Mouse (Mus musculus) cerebellum, adult 9-10 months (tissue): ENCODE results near the gene Ddx10.
A peak's percentile ranks its signal among the peaks of the same experiment; 100 is the strongest.

ENCODE experiments used
- DNase-seq: peaks from one replicate; pipeline ENCODE4 v3.0.0; 2022

Ddx10 gene

DNA sequence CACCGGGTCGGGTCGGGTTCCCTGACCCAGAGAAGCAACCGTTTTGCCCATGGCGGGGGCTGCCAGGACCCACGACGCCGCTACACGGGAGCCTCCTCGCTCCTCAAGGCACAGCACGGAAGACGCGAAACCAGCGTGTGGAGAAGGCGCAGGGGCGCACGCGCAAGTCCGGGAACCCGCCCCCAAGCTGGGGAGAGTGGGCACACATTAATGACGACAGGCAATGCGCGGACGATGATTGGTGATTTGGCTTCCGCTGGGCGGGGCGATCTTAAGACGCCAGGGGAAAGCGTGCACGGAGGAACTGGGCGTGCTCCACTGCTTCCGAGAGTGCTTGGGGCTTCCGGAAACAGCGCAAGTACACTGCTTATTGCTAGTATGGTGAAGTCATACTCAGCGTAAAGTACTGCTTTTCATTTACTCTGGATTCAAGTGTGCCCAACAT, at the start of gene Ddx10:
Gene Ddx10 (minus strand): TSS at position 101 of the 445 bp plus-strand sequence.
- DNase-seq, result peak; percentile 98

DNA sequence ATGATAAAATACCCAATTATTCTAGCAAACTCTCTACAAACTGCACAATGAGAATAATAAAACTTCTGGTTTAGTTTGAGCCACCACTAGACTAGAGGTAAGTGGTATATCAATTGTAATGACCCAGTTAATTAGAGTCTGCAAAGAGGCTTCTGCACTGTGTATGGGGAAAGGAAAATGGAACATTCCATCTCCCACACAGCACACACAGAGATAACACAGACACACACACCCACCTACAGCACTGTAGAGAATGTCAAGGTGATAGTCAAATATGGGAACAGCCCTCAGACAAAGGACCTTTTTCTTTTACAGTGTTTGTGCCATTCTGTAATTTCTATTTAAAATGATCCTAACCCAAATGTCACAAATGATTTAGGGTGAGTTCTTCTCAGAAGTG, 45.0 kb upstream of the Ddx10 start:
- DNase-seq, result no peak

DNA sequence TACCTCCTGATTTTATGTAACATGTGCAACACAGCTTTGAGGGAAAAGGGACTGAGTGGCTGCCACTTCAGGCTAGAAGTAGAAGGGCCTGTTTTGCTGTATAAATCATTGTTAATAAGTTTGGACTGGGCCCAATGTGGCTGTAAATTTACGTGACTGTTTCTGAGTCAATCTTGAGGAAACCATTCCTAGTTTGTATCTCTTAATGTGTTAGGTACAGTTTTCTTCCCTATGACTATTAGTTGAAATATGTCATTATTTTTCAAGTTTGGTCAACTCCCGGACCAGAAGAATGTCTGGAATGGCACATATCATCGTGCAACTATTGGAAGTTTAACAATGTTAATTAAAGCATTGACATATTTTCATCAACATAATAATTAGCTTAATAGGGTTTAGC, 42.2 kb upstream of the Ddx10 start:
- DNase-seq, result no peak

DNA sequence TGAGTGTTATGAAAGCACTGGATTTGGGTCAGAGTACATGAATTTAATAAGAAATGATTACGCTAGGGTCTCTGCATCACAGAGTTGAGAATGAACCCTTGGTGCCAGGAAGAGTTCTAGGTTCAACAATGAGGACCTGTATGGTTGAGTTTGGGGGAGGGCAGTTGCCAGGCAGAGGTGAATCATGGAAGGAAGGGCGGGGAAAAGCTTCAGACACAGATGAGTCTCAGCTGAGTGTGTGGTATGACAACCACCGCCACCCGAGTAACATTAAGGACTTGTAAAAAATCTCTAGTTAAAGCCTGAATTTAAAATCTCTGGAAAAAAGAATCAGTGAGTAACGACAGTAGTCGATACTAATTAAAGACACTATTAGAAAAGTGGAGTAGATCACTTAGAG, 38.9 kb upstream of the Ddx10 start:
- DNase-seq, result no peak

DNA sequence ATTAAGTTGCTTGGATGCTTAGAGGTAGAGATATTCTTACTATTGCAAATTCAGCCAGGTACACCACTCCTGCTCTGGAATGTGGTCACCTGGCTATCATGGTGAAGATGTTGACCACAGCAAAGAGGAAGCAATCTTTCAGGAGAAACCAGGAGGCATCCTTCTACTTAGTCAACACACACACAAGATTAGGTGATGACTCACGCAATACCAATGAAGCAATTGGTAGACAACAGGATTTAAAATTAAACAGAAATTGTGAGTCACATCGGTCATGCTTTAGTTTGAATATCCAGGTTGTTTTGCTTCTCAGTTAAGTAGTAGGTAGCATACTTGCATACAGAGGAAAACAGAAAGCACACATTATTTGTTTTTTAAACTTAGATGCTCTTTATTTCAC, 31.1 kb upstream of the Ddx10 start:
- no peak for DNase-seq

DNA sequence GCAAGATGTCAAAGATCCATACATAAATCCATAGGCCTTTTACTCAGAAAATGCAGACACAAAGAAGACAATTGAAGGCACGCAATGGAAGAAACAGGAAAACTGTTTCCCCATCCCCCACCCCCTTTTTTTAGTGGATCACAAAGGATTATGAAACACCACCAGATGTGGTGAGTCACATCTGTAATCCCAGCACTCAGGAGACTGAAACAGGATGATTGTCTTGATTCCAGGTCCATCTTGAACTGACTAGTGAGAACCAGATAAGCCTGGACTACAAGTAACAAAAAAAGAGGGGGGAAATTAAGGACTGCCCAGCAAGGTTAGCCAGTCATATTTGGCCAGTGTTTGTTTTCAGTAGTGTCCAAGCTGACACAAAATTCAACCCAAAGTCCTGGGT, 28.5 kb upstream of the Ddx10 start:
- DNase-seq, result no peak

DNA sequence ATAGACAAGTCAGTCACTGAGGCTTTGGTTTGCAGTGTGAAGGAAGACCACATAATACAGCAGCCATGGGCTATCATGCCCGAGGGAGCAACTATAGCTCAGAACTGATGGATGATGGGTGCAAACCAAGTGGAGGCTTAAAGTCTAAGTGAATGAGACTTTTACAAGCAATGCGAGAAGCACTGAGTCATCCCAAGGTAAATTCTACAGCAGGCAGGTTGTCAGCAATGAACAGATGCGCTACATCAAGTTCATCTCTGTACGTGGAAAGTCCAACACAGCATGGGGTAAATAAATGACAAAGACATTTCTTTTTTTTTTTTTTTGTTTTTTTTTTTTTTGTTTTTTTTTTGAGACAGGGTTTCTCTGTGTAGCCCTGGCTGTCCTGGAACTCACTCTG, 24.9 kb upstream of the Ddx10 start:
- DNase-seq, result no peak

DNA sequence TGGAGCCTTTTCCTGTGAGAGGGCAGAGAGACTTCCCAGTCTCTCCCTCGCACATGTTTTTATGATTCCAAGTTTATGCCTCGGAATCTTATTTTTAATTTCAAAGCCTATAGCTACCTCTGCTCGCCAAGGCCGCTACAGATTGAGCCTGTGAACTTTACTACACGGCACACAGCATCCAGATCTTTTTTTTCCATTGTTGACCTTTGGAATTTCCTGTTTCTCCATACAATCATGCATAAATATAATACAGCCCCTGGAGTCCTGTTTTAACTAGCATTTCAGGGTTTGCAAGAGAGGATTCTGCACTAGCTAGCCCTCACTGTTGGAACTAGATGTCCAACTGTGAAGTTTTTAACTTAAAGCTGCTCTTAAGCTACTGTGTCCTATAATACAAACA, 24.4 kb upstream of the Ddx10 start:
- no peak for DNase-seq

DNA sequence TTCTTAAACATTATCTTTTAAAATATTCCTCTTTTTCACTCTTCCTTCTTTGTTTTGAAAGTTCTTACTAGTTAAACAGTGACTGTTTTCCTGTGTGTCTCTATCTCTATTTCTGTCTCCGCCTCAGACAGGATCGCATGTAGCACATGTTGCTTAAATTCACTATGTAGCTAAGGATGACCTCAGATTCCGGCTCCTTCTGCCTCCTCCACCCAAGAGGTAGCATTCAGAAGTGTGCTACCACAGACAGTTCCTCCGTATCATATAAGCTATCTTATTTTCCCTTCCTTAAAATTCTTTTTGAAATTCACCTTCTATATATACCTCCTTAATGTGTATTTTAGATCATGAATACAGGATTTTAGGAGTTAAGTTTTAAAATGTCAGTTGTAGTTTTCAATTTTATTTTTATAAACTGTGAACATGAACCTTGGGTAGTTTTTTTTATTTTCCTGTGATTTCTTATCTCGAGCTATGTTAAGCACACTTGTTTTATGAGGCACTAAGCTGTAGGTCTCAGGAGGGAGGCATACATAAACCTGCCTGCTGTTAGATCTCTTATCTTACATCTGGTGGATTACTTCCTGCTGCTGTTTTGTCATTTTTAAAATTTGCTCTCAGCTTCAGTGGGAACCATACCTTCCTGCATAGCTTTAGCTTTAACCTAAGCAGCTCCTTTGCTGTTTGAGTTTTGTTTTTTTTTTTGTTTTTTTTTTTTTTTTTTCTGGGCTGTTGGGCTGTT, 23.6 kb upstream of the Ddx10 start:
- no peak for DNase-seq

DNA sequence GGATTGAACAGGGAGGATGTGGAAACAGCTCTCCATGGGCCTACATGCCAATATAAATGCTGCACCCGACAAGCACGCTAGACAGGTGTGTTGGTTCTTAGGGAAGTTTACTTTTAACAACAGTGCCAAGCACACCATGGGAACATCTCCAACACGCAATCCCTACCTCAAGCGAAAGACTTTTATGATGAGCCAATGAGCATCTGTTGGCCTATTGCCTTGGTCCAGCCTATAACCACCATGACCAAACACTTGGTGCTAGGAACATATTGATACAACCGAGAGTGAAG, 21.6 kb upstream of the Ddx10 start:
- no peak for DNase-seq

DNA sequence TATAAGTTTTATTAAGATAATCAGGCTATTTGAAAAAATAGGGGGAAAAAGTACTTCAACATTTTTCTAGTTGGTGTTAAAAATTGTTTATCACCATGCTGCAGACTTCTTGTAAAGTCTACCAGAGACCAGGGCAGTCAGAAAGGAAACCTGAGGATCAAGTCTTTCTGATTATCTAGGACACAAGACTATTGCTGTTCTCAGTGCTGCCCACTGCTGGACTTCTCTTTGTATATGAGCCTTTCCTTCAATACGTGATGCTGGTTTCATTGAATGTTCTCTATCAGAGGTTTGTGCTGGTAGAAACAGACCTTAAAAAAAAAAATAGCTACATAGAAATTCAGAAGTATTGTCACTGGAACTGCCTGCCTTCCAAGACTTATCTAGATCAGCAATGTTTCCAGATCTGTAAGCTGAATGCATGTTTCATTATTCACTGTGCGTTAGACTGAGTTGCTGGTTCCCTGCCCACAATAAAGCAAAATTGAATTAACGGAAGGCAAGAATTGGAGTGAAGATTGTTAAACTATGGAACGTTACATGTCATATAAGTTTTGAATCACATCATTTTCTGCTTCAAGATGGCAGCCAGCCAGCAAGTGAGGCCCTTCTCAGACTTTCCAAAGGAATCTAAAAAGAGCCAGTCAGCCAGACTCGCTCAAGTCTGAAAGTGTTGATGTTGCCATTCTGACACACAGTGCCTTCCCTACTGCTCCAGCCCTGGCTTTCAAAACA, 21.0 kb upstream of the Ddx10 start:
- peak; percentile 62 for DNase-seq

DNA sequence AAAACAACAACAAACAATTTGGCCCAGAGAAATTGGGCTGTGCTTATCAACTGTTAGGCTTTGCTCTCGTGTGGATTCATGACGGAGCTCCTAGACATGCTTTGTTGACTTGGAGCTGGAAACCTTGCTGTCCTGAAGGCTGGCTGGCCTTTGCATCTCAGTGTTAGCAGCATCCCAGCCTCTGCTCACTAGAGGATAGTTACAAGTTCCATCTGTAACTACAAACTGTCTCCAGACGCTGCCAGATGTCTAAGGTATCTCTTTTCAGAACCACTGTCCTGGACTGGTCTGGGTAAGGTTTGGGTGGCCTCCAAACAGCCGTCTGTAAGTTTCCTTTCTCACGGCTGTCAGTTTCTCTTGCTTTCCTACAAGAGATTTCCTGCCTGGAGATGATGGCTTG, 20.2 kb upstream of the Ddx10 start:
- no peak for DNase-seq

DNA sequence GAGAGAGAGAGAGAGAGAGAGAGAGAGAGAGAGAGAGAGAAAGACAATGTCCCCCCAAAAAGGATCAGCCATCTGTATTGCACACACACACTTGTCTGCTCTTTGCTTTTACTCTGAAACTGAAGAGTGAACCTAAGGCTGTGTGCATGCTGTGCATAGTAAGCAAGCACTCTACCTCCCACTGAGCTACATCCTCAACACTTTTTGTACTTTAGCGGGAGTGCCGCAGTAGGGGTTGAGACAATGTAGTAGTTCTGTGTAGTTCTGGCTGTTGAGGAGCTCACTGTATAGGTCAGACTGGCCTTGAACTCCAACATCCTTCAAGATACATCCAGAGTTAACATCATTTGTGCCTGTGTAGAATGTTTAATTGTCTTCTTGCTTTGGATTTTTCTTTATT, 17.7 kb upstream of the Ddx10 start:
- DNase-seq, result no peak

DNA sequence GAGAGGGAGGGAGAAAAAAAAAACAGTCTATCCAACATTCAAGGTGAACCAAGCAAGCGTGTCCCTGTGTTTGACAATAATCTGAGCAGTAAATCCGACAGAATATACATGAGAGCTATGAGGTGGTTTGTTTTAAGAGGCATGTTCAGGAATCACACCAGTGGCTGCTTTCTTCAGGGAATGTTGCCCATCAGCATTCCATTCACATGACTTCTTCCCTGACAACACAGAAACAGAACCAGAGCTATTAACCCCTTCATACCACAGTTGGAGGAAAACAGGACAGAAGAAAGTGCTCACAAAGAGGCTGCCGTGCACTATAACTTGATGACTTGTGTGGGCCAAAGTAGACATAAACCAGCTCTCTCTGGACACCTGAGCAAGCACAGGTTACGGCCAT, 16.5 kb upstream of the Ddx10 start:
- no peak for DNase-seq

DNA sequence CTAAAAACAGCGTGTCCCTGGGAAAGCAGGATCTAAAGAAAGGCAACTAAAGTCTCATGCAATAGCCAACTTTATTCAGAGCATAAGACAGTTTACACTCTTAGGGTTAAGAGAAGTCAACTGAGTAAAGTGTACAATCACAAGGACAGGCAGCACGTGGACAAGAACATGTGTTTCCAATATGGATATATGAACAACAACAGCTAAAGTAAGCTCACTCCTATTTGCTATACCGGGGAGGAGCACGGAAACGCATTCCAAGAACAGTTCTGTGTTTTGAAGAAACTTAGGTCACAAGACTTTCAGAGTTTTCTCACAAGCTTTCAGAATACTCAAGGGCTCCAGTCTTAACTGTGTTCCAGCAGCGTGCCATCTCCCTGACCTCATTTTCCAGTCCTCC, 10.3 kb upstream of the Ddx10 start:
- no peak for DNase-seq

DNA sequence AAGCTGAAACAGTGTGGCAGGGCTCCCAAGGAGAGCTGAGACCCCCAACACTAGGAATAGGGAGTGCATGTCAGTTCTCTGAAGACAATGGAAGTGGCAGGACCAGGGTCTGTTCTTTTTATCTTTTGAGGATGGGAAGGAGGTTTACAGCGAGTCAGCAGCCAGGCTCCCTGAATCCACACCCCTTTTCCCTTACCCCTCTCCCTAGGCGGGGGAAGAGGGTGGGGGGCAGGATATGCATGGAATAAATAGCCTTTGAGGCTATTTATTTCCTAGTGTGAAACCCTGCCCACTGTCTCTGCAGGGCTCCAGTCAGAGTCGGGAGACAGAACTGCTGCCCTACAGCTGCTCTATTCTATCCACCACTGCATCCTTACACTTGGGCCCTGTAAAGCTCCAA, 9.9 kb upstream of the Ddx10 start:
- DNase-seq, result no peak

DNA sequence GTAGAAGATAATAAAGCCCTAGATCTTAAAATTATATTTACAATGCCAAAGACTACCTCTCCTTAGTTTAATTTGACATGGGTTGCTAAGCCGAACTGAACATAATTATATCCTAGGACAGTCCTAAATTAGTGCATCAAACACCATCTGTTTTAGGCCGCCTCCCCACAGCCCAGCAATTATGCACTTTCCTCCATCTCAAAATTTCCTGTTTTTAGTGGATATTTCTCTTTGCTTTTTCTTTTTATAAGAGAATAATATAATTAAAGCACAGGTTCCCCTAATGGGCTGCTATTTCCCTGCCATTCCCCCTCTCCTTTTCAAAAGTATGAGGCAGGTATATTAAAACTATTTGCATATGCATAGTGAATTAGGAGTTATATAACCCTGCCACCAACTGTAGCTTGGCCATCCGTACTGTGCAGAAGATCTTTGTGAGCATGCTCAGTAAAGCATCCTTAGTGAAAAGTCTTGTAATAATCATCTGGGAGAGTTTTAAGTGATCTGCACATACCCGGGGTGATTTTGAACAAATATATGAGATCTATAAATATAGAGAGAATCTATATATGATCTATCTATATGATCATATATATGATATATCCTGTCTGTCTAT, 8.9 kb upstream of the Ddx10 start:
- DNase-seq, result peak; percentile 74

DNA sequence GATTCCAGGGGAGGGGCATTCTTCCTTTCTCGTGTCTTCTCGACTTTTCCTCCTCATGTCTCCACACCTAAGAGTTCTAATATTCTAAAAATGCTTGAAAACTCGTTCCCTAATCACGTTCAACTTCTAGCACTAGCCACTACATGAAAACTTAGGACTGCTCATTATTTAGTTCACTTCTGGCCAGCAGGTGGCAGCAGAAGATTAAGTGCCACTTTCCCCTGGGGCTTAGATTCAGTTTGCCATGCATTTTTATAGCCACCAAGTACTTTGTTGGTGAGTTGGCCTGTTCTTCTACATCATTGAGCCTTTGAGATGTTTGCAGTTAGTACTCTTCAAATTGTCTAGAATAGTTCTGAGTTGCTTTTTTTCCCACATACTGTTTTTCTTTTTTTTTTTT, 6.5 kb upstream of the Ddx10 start:
- peak; percentile 86 for DNase-seq

DNA sequence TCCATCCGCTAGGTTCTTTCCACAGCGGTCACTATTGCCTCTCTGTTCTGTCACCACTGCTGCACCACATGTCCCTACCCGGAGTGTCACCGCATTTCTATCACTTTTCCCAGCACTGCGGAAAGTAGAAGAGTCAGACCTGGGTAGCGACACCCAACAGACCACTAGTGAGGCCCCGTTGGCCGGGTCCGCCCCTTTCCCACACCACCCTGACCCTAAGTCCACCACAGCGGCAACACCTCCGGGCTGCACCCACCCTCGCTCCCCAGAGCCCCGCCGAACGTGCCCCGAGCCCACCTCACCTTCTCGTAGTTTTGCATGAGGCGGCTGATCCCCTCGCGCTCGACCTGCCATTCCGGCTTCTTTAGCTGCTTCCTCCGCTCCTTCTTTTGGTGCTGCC, 337 bp downstream of the Ddx10 start:
- no peak for DNase-seq

DNA sequence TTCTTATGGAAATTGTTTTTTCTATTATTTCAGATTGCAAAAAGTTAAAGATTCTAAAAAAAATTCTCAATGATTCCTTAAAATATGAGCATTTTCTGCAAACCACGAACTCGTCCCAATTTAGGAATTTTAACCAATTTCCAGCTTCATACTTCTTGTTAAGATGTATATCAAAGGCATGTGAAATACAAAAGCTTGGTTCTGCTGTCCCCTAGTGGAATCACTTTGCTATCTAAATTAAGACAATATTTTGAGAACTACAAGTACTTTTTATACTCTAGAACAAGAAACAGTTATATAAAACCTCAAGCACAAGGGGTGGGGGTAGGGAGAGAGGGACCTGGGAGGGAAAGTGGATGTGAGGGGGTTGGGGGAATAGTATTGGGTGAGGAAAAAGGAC, 29.7 kb downstream of the Ddx10 start:
- DNase-seq, result peak; percentile 21

DNA sequence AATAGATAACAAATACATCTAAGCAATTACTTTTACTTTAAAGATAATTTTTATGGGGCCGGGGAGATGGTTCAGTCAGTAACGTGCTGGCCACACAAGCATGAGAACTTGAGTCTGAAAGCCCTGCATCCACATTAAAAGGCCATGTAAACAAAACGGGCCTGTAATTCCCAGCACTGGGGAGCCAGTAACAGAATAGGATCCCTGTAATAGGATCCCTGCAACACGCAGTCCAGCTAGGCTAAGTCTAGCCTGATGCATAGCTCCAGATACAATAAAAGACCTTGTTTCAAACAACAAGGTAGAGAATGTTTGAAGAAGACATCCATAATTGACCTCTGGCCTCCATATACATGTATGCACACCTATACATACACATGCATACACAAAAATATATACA, 39.6 kb downstream of the Ddx10 start:
- no peak for DNase-seq

DNA sequence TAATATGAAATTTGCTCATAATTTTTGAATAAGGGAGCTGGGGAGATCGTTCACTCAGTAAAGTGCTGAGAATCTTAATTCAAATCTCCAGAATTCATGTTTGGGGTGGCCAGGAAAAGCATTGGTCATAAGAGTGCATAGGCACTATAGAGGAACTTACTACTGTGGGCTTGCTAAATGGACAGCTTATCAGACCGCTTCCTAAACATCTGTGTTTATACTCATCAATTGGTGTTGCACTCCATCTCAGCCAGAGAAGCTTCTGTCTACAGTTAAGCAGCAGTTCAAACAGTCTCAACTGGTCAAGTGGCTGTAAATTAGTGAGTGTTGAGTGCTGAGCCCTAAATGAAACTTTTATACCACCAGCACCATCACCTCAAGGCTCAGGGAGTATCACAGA, 73.3 kb downstream of the Ddx10 start:
- DNase-seq, result no peak

DNA sequence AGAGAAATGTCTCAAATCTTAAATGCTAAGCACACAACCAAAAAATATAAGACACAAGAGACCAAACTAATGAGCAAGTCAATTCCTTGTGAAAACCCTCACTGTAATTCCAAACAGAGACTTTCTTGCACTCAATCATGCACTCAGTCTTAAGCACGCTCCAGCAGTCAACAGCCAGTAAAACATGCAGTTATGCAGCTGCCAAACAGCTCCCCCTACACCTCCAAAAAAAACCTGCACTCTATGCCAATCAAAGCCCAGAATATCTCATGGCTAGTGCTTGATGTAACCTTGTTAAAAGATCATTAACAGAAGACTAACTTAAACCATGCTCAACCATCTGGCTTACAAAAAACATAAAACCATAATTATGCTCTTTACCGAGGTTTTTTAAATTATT, 74.6 kb downstream of the Ddx10 start:
- no peak for DNase-seq

DNA sequence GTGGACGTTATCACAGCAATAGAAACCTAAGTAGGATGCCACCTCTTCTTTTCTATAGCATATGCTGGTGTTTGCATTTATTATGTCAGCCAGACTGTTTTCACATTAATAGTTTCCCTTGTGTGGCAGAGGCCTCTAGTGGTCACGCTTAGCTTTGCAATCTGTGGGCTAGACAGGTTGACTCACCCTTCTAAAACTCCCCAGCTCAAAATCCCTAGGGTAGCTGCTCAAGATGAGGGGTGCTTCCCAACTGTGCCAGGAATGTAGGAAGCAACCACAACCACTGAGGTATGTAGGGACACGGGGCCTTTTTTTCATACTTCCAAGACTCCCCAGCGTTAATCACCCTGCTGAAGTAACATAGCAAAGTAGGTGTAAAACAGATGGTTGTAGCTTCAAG, 103.6 kb downstream of the Ddx10 start:
- peak; percentile 51 for DNase-seq

DNA sequence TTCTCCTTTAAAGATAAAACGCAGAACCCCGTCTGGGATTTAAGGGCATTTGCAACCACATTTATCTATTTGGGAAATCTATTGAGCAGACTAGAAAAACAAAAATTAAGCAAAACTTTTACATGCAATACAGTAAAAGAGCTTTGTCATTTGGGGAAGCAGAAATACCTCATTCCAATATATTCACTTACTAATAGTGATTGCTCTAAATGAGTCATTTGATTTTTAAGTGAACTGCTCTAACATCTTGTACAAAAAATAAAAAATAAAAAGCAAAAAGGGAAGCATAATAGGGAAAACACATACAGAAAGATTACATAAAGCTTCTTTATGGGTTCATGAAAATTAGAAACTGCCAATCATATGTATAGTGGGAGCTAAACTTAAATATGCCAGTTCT, 104.3 kb downstream of the Ddx10 start:
- DNase-seq, result no peak
